Mouse (Mus musculus): ENCODE data around the gene Cytl1. TPM values are rescaled to one million over a fixed set of nuclear protein-coding genes. Genes with fewer than 3 reads are reported as not detected.

The Cytl1 gene
- polyA plus RNA-seq, 1 experiment from 2014 or later, result 46.5 TPM

GRCm38 (mm10) chr5:37752027-37752967, 17.0 kb downstream of the Cytl1 start:
- Histone ChIP-seq H3K4me2 (ENCODE audit: low read depth, low read length) (no peak overlapping the region), H3K27ac (replicated peaks; ENCODE audit: low read depth, low read length) (no peak overlapping the region), H3K36me3 (ENCODE audit: control insufficient read depth, insufficient read depth, low read length) (no peaks in the 10 kb centered on the region), H3K4me1 (ENCODE audit: control insufficient read depth, insufficient read depth, low read length) (no peaks in the 10 kb centered on the region; the same call in 1 of the 2 replicates), H3K9me3 (ENCODE audit: control insufficient read depth, low read length) (no peaks in the 10 kb centered on the region), H3K9ac (ENCODE audit: low read depth, low read length) (no peak overlapping the region), H3K4me3 (ENCODE audit: low read depth, low read length) (no peak overlapping the region), H3K27me3 (replicated peaks; ENCODE audit: control insufficient read depth, insufficient read depth, low read length) (no peaks in the 10 kb centered on the region)
- 63% methylated on average over 7 of the region's 8 CpGs for WGBS
- DNase-seq (ENCODE audit: low spot score) (peak; percentile 81), ATAC-seq (ENCODE audit: low read depth) (peak; percentile 90)

- no peaks in the 10 kb centered on the region for H3K9me3 ChIP-seq (ENCODE audit: control insufficient read depth, low read length)
- no peaks in the 10 kb centered on the region for H3K36me3 ChIP-seq (ENCODE audit: control insufficient read depth, insufficient read depth, low read length)
- no peaks in the 10 kb centered on the region; the same call in 1 of the 2 replicates for H3K4me1 ChIP-seq (ENCODE audit: control insufficient read depth, insufficient read depth, low read length)
- H3K27ac ChIP-seq (replicated peaks; ENCODE audit: low read depth, low read length), result no peak overlapping the region
- DNase-seq (ENCODE audit: low spot score) (no peak), ATAC-seq (ENCODE audit: low read depth) (no peak)
- H3K4me2 ChIP-seq (ENCODE audit: low read depth, low read length), result no peak overlapping the region
- WGBS, result 73% methylated on average over 7 of the region's 7 CpGs
- H3K4me3 ChIP-seq (ENCODE audit: low read depth, low read length), result no peak overlapping the region
- H3K9ac ChIP-seq (ENCODE audit: low read depth, low read length), result no peak overlapping the region
- no peaks in the 10 kb centered on the region for H3K27me3 ChIP-seq (replicated peaks; ENCODE audit: control insufficient read depth, insufficient read depth, low read length)
Observed at GRCm38 (mm10) chr5:37753366-37753765, 18.0 kb downstream of the Cytl1 start.

- H3K4me1 ChIP-seq (ENCODE audit: control insufficient read depth, insufficient read depth, low read length), result no peaks in the 10 kb centered on the region
- H3K9ac ChIP-seq (ENCODE audit: low read depth, low read length), result no peak overlapping the region
- no peak overlapping the region for H3K4me3 ChIP-seq (ENCODE audit: low read depth, low read length)
- H3K27me3 ChIP-seq (replicated peaks; ENCODE audit: control insufficient read depth, insufficient read depth, low read length), result no peaks in the 10 kb centered on the region
- no peak overlapping the region for H3K27ac ChIP-seq (replicated peaks; ENCODE audit: low read depth, low read length)
- no peak overlapping the region for H3K4me2 ChIP-seq (ENCODE audit: low read depth, low read length)
- H3K9me3 ChIP-seq (ENCODE audit: control insufficient read depth, low read length), result 0 out of 2 replicates have a peak, but pooled peaks cover 3% of the 10 kb centered on the region
- no peak for DNase-seq (ENCODE audit: low spot score)
- H3K36me3 ChIP-seq (ENCODE audit: control insufficient read depth, insufficient read depth, low read length), result no peaks in the 10 kb centered on the region
- 80% methylated on average over 3 of the region's 3 CpGs for WGBS
- ATAC-seq (ENCODE audit: low read depth), result no peak
Observed at GRCm38 (mm10) chr5:37762046-37762445, 26.7 kb downstream of the Cytl1 start.

GRCm38 (mm10) chr5:37765851-37766250, 30.5 kb downstream of the Cytl1 start:
- no peak for ATAC-seq (ENCODE audit: low read depth)
- Histone ChIP-seq H3K9ac (ENCODE audit: low read depth, low read length) (no peak overlapping the region), H3K4me2 (ENCODE audit: low read depth, low read length) (no peak overlapping the region), H3K27ac (replicated peaks; ENCODE audit: low read depth, low read length) (no peak overlapping the region), H3K36me3 (ENCODE audit: control insufficient read depth, insufficient read depth, low read length) (no peaks in the 10 kb centered on the region), H3K9me3 (ENCODE audit: control insufficient read depth, low read length) (0 out of 2 replicates have a peak, but pooled peaks cover 3% of the 10 kb centered on the region), H3K4me1 (ENCODE audit: control insufficient read depth, insufficient read depth, low read length) (peaks cover 19% of the 10 kb centered on the region), H3K4me3 (ENCODE audit: low read depth, low read length) (no peak overlapping the region), H3K27me3 (replicated peaks; ENCODE audit: control insufficient read depth, insufficient read depth, low read length) (no peaks in the 10 kb centered on the region)
- no peak for DNase-seq (ENCODE audit: low spot score)
- WGBS, result 60% methylated on average over 8 of the region's 8 CpGs

GRCm38 (mm10) chr5:37767231-37767630, 31.9 kb downstream of the Cytl1 start:
- H3K9me3 ChIP-seq (ENCODE audit: control insufficient read depth, low read length), result 0 out of 2 replicates have a peak, but pooled peaks cover 3% of the 10 kb centered on the region
- 34% methylated on average over 5 of the region's 5 CpGs for WGBS
- peaks cover 22% of the 10 kb centered on the region for H3K4me1 ChIP-seq (ENCODE audit: control insufficient read depth, insufficient read depth, low read length)
- H3K4me2 ChIP-seq (ENCODE audit: low read depth, low read length), result no peak overlapping the region
- ATAC-seq (ENCODE audit: low read depth) (no peak), DNase-seq (ENCODE audit: low spot score) (peak; percentile 65)
- no peak overlapping the region for H3K9ac ChIP-seq (ENCODE audit: low read depth, low read length)
- H3K27ac ChIP-seq (replicated peaks; ENCODE audit: low read depth, low read length), result no peak overlapping the region
- no peaks in the 10 kb centered on the region for H3K27me3 ChIP-seq (replicated peaks; ENCODE audit: control insufficient read depth, insufficient read depth, low read length)
- H3K4me3 ChIP-seq (ENCODE audit: low read depth, low read length), result no peak overlapping the region
- H3K36me3 ChIP-seq (ENCODE audit: control insufficient read depth, insufficient read depth, low read length), result no peaks in the 10 kb centered on the region

GRCm38 (mm10) chr5:37769031-37769430, 33.7 kb downstream of the Cytl1 start:
- no peak overlapping the region for H3K4me2 ChIP-seq (ENCODE audit: low read depth, low read length)
- peaks cover 22% of the 10 kb centered on the region for H3K4me1 ChIP-seq (ENCODE audit: control insufficient read depth, insufficient read depth, low read length)
- 12% methylated on average over 5 of the region's 5 CpGs for WGBS
- DNase-seq (ENCODE audit: low spot score) (peak; percentile 73), ATAC-seq (ENCODE audit: low read depth) (no peak)
- 0 out of 2 replicates have a peak overlapping the region, but pooled peaks have one; percentile 8 for H3K27ac ChIP-seq (replicated peaks; ENCODE audit: low read depth, low read length)
- no peak overlapping the region for H3K9ac ChIP-seq (ENCODE audit: low read depth, low read length)
- H3K36me3 ChIP-seq (ENCODE audit: control insufficient read depth, insufficient read depth, low read length), result no peaks in the 10 kb centered on the region
- H3K4me3 ChIP-seq (ENCODE audit: low read depth, low read length), result no peak overlapping the region
- no peaks in the 10 kb centered on the region for H3K27me3 ChIP-seq (replicated peaks; ENCODE audit: control insufficient read depth, insufficient read depth, low read length)
- H3K9me3 ChIP-seq (ENCODE audit: control insufficient read depth, low read length), result no peaks in the 10 kb centered on the region

- no peak for ATAC-seq (ENCODE audit: low read depth)
- no peak for DNase-seq (ENCODE audit: low spot score)
Observed at GRCm38 (mm10) chr5:37770870-37771269, 35.6 kb downstream of the Cytl1 start.

GRCm38 (mm10) chr5:37774011-37774410, 38.7 kb downstream of the Cytl1 start:
- ATAC-seq (ENCODE audit: low read depth) (no peak), DNase-seq (ENCODE audit: low spot score) (no peak)
- H3K9ac ChIP-seq (ENCODE audit: low read depth, low read length), result no peak overlapping the region
- no peak overlapping the region for H3K4me2 ChIP-seq (ENCODE audit: low read depth, low read length)
- no peaks in the 10 kb centered on the region for H3K9me3 ChIP-seq (ENCODE audit: control insufficient read depth, low read length)
- WGBS, result 50% methylated on average over 4 of the region's 4 CpGs
- no peak overlapping the region for H3K4me3 ChIP-seq (ENCODE audit: low read depth, low read length)
- H3K36me3 ChIP-seq (ENCODE audit: control insufficient read depth, insufficient read depth, low read length), result no peaks in the 10 kb centered on the region
- H3K27me3 ChIP-seq (replicated peaks; ENCODE audit: control insufficient read depth, insufficient read depth, low read length), result no peaks in the 10 kb centered on the region
- no peak overlapping the region for H3K27ac ChIP-seq (replicated peaks; ENCODE audit: low read depth, low read length)
- peaks cover 12% of the 10 kb centered on the region for H3K4me1 ChIP-seq (ENCODE audit: control insufficient read depth, insufficient read depth, low read length)

More at GRCm38 (mm10) chr5:37770870-37771269, 35.6 kb downstream of the Cytl1 start:
- 47% methylated on average over 6 of the region's 6 CpGs for WGBS
- H3K9me3 ChIP-seq (ENCODE audit: control insufficient read depth, low read length), result no peaks in the 10 kb centered on the region
- no peak overlapping the region for H3K4me3 ChIP-seq (ENCODE audit: low read depth, low read length)
- H3K9ac ChIP-seq (ENCODE audit: low read depth, low read length), result no peak overlapping the region
- no peak overlapping the region; the same call in 1 of the 2 replicates for H3K27ac ChIP-seq (replicated peaks; ENCODE audit: low read depth, low read length)
- H3K36me3 ChIP-seq (ENCODE audit: control insufficient read depth, insufficient read depth, low read length), result no peaks in the 10 kb centered on the region
- H3K4me2 ChIP-seq (ENCODE audit: low read depth, low read length), result no peak overlapping the region
- H3K27me3 ChIP-seq (replicated peaks; ENCODE audit: control insufficient read depth, insufficient read depth, low read length), result no peaks in the 10 kb centered on the region
- peaks cover 22% of the 10 kb centered on the region for H3K4me1 ChIP-seq (ENCODE audit: control insufficient read depth, insufficient read depth, low read length)

Data from embryonic facial prominence, embryonic 14.5 days (tissue).